Mouse (Mus musculus): Measurements from ENCODE around the gene Cox14.

DNA sequence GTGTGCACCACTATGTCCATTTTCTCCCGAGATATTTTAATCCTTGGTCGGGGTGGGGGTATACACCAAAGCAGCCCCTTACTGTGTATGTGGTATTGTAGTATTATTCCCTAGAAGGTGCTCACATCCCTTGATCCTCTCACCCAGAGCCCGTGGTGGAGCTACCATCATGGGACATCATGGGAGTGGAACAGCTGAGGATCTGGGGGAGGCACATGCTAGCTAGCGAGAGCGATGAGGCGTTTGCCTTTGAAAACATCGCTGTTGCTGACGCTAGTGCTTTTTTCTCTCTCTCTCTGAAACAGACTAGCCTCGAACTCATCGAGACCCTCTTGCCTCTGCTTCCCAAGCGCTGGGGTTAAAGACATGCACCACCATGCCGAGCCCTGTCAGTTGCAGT lies 8.6 kb upstream of the Cox14 start:
- TF ChIP-seq POLR2A (IDR thresholded peaks at IDR 0.05; ENCODE audit: insufficient read depth, low read depth, low read length), result no peak
- TF ChIP-seq CTCF (IDR thresholded peaks at IDR 0.05; ENCODE audit: insufficient read depth, low read depth, low read length), result no peak

All from olfactory bulb, adult 2 months (tissue).